Mouse (Mus musculus) heart, adult 8-10 months (tissue): Measurements from ENCODE around the gene 3830406C13Rik. TPM values are rescaled to one million over a fixed set of nuclear protein-coding genes. Genes with fewer than 3 reads are reported as not detected.
"Not testable (repeated sequence)": the region's sequence is repeated elsewhere in the genome, so short reads cannot be mapped to it uniquely, and the experiment has no call there.

ENCODE experiments used
- DNase-seq: peaks from one replicate; pipeline ENCODE4 v3.0.0; 2022; ENCODE audit warnings: low spot score
- total RNA-seq, 4 experiments: library from RNA; stranded (reverse); gene quantifications; 2 replicates each; pipeline ENCODE4 v1.2.4; 2022

3830406C13Rik gene
- total RNA-seq = 10 to 100 TPM; 18.2 to 24.6 (median 21.4) TPM

DNA sequence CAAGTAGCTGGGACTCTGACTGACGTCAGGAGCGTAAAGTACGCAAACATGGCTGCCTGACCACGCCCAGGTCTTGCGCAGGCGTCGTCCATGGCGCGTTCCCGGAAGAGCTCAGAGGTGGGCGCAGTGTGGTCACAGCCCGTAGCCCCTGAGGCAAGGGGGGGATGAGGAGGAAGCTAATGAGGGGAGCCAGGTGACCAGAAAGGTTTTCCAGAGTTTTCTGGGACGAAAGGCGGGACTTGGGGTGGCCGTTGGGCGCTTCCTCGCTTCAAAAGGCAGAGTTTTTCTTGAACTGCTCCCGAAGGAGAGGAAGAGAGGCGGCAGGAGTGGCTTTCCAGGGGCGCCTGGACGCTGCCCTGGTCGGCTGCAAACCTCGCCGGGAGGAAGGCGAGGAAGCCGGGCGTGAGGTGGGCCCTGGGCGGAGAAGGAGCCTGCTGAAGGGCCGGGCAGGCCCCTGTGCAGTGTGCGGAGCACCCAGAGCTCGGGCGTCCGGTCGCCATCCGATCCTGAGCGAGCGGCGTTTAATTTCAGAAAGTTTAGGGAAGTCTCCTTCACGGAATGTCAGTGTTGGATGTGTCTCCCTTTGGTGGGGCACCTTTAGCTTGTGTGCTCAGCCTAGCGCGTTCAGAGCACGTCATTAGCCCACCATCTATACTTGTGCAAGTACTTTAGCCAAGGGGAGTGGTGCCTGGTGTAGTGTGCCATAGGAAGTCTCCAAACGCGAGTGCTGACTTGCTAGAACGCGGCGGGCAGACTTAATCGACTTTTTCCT is at the start of gene 3830406C13Rik:
Gene 3830406C13Rik (plus strand): TSS at position 33 of the 772 bp plus-strand sequence.
- peak; percentile 85 for DNase-seq

DNA sequence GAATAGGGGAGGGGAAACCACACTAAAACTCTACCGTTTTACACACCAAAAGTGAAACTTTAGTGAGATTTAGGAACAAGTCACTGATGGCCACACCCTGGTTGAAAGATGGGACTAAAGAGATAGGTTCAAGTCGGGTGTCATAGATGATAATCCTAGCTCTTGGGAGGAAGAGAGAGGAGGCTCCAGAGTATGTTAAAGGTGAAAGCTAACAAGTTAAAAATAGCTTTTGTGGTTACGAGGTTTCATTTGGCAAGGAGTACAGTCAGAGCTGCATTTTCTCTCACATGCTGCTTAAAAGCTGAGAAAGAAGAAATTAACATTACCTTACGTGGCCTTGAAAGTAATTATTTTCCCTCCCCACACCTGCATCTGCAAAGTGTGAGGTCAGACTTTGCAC is 40.2 kb upstream of the 3830406C13Rik start:
- DNase-seq = no peak

DNA sequence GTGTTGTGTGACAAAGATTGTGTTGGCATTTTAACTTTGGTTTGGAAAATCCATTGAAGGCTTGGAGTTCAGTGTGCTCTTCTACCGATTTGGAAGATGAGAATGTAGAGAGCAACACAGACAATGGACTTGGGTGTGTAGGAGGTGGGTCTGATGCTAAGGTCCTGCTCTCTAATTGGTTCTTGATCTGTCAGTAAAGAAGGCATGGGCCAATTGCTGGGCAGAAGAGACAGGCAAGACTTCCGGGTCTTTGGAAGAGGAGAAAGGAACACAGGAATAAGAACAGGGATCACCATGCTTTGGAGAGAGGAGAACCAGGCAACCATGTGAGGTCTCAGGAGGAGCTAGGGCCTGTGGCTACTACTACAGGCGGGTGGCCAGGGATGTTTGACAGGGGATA is 7.9 kb upstream of the 3830406C13Rik start:
- DNase-seq = no peak

DNA sequence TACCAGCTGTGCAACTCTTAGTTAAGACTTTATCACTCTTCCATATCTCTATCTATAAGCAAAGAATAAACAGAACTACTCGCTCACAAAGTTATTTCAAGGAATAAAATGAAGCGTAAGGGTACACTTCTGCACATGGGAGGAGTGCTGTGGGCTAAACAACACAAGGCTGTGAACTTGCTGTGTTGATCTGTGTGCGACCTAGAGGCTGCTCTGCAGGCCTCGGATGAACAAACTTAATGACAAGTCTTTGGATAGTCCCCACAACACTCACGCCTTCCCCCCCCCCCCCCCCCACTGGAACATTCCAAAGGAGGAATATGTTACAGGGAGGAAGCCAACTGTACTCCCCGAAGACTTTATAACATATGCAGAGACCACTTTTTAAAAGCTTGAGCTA is 332 bp upstream of the 3830406C13Rik start, which contains the start of gene Gm49355:
Gene Gm49355 (plus strand): TSS at position 336 of the 400 bp plus-strand sequence.
- no peak for DNase-seq

DNA sequence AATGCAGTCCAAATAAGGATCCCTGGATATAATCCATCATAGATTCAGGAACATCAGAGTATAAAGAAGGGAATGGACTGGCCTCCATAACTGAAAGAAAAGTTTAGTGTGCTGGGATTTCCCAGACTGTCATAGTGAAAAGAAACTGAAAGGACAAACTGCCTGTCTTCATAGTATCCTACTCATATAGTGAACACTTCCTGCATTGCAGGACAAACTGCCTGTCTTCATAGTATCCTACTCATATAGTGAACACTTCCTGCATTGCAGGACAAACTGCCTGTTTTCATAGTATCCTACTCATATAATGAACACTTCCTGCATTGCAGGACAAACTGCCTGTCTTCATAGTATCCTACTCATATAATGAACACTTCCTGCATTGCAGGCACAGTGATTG is 5.8 kb downstream of the 3830406C13Rik start:
- not testable (repeated sequence) for DNase-seq

DNA sequence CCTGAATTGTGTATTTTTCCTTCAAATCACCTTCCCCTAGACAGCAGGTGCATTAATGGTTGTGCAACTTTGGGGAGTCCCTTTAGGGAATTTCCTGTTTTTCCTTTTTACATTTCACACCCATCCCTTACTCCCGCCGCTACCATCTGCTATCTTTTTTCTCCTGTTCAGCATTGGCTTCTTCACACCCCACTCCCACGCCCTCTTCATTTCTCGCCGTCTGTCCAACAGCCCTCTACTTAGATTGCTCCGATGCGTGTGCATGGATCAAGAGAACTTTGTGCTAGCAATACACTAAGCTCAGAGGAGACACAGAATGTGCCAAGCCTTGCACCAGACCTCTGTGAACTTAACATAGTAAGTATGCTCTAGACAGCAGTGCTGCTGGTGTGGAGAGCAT is 12.4 kb downstream of the 3830406C13Rik start:
- DNase-seq = no peak

DNA sequence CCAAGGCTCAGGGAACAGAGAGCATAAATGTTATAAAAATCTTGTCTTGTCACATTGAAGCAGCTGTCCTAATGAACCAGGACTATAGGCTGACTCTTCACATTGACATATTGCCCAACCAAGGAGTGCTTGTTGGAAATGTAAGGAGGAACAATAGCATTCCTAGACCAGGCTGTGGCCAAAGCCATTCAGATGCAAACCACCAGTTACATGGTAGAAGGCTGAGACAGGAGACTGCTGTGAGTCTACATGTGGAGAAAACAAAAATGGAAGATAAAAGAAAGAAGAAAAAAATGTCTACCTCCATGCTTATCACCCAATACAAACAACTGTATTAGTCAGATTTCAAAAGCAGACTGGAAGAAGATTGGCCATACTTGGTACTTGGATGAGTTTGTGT is 15.2 kb downstream of the 3830406C13Rik start:
- DNase-seq = no peak

DNA sequence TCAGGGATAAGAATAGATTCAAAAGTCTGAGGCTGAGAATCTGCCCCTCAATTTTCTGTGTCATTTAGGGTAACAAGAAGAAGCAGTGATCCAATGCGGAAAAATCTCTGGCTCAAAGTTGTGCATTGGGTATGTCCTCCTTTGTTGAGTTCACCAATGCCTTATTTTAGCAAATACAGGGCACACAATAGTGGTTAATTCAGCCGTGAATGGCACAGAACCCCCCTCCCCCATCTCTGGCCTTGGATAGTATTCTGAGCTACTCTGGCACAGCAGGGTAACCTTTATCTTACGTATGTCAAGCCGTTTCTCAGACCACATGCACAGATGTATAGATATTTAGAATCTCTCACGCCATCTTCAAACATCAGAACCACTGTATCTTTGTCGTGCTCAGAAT is 15.7 kb downstream of the 3830406C13Rik start:
- DNase-seq = no peak

DNA sequence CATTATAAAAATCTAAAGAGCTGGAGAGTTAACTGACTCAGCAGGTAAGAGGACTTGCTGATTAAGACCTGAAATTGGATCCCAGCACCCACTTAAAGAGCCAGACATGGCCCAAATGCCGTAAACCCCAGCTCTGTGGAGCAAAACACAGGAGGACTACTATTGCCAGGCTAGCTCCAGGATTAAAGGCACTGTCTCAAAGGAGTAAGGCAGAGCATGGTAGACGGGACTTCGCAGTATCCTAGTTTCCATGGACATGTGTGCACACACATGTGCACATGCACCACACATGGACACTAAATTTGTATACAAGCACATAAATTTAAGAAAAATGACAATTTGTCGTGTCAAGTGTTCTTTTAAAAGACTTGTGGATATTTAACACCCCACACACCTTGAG is 16.3 kb downstream of the 3830406C13Rik start:
- DNase-seq = no peak

DNA sequence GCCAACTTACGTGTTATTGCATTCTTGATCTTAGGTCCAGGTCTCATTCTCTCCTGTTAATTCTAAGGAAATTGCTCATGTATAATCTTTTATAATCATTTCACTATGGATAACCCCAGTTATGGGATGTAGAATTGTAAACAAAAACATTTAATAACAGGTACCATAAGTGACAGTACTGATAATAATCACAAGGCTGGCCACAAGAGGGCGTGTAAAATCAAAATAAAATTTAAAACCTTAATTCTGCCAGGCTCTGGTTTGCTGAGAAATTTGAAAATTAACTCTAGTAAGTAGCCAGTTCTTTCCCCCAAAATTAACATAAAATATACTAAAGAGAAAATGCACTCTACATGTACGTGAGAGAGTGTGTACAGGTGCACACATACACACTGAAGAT is 16.7 kb downstream of the 3830406C13Rik start:
- no peak for DNase-seq

DNA sequence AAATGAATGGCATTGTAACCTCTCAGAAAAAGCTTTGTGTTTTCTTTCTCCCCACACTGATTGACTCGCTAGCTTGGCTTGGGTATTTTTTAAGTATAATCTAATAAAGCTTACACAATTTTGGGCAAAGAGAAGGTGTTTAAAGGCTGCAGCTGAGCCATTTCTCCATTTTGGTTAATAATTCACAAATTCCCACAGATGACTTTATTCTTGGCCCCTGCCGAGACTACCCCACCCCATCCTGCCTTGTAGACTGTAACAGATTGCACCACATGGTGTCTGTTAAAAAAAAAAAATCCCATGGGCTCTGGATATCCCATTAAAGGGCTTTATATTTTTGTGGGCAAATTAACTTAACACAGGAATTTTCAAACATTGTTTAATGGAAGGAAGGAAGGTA is 19.1 kb downstream of the 3830406C13Rik start:
- no peak for DNase-seq

DNA sequence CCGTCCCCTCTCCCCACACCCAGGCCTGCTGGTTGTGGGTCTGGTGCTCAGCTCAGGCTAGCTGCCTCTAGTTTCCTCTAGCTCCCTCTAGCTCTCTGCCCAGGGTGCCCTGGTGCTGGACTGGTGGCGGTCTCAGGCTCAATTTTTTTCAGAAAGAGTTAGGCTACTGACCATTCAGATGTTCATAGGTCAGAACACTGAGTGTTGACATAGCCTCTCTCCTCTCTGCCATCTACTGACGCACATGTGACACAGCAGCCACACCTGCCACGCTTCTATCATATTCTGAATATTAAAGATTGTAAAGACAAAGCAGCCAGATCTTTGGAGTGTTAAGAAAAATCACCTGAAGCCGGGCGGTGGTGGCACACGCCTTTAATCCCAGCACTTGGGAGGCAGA is 49.6 kb downstream of the 3830406C13Rik start:
- DNase-seq = no peak

DNA sequence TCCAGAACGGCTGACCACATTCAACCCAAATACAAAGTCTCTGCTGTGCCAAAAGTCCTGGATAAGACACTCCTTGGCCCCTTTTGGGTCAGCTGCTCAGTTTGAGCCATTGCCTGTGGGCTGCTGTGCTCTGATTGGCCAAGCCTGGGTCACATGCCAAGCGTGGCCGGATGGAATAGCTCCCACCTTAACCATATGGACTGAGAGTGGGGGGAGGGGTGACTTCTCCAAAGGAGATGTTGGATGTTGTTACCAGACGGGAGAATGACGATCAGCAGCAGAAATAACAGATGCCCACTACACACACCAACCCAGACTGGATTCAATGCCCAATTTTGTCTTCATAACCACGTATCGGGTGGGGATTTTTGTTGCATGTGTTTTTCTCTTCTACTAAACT is 51.0 kb downstream of the 3830406C13Rik start:
- DNase-seq = no peak

DNA sequence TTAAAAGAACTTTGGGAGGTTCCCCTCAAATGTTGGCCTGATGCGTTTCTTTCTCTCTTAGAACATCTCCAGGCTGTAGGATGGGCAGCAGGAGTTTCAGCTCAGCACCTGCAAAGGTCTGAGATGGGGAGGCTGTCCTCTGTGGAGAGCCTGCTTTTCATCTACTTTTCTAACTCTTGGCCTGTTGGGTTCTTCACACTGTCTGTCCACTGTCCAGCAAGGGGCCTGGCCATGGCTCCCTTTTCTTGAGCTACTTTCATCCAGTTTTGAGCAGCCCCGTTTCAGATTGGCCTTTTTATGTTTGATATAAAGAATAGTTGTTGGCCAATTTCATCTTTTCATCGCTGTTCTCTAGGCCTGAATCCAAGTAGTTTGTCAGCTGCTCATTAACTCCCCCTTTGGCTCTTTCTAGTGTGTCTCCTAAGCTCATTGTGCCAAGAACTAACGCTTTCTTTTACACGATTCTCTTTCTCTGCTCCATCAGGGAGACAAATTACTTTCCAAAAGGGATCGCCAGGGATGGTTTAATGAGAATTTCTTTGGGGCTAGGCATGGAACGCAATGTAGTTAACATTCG is 53.5 kb downstream of the 3830406C13Rik start:
- no peak for DNase-seq

DNA sequence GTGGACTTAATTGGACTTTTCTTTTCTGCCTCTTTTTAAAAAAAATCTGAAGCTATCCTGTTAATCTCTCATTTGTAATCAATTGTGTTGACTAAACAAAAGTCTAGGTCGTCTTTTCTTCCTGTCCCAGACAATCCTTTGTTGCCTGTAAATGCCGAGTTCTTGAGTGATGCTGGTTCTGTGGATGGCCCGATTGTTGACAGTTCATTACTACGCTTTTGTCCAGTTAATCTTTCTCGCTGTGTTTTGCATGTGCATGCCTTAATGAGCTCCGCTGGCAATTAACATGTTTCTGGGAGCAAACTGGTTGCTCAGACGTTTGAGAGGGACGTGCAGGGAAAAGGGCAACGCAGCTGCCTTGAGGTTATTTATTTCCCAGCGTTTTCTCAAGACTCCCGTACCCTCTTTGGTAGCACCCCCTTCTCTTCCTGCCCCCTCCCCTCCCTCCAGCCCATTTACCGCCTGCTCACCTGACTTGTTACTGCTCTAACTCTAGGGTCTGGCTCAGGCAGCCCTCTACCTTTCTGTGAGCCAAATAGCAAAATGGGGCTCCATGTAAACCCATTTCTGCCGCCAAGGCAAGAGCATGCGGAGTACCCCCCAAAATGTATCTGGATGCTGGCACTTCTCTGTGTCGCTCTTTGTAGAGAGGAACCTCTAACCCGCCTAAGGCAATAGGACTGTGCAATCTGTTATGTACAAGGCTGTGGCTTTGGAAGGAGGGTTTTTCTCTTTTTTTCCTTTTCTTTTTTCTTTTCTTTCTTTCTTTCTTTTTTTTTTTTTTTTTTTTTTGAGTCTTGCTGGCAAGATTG is 54.2 kb downstream of the 3830406C13Rik start:
- no peak for DNase-seq

DNA sequence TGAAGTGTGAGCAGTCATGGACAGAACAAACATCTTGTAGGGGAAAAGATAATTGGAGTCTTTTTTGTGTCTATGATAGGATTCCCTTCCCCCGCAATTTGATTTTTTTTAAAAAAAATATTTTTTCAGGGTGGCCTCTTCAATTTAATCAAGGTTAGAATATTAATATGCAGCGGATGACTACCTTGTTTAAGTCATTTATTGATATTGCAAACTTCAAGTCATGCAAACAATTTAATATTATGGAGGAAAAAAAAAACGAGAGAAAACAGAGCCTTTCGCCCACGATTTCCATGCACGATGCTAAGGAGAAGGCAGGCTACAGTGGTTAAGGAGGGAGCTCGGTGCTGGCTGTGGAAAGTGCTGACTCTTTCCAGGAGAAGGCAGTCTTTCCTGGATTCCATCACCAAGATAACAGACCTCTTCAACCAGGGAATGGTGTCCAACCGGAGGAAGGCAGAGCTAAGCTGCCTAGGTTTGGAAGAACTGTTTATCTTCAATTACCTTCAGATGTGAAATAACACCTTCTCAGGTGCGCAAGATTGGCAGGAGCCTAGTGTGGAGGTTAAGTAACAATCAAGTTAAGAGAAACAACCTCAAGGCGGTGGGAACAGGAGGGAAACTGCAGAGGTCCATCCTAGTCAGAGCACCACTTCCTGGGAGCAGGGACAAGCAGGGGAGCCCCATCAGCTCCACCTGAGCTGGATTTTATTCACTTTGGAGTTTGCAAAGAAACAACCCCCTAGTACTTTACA is 55.0 kb downstream of the 3830406C13Rik start:
- DNase-seq = no peak

DNA sequence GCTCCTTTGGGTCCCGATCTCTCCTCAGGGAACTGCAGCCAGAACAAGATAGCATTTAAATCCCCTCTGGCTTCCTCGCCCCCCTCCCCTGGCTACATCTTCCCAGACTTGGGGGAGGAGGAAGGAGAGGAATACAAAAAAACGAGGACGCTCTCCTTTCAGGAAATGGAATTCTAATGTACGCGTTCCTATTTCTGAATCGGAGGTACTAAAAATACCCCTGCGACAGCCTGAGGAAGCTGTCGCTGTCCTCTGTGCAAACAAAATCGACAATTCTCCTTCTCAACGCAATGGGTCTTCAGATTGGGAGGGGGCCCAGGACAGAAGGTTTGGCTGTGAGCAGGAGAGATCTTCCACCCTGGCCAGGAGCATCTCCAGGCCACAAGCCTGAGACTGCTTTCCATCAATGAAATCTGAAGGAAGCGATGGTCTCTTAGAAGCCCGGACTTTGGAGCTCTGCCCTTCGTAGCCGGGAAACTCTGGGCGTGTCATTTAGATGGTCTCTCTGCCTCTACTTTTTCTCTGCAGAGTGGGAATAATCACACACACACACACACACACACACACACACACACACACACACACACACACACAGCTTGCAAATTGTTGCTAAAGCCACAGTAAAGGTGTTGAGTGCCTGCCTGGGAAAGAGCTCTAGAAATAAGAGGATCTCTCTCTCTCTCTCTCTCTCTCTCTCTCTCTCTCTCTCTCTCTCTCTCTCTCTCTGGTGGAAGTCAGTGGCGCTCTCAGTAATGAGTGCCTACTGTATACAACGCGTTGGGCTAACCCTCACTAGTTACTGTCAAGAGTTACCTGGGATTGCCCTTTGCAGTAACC is 56.5 kb downstream of the 3830406C13Rik start:
- no peak for DNase-seq

DNA sequence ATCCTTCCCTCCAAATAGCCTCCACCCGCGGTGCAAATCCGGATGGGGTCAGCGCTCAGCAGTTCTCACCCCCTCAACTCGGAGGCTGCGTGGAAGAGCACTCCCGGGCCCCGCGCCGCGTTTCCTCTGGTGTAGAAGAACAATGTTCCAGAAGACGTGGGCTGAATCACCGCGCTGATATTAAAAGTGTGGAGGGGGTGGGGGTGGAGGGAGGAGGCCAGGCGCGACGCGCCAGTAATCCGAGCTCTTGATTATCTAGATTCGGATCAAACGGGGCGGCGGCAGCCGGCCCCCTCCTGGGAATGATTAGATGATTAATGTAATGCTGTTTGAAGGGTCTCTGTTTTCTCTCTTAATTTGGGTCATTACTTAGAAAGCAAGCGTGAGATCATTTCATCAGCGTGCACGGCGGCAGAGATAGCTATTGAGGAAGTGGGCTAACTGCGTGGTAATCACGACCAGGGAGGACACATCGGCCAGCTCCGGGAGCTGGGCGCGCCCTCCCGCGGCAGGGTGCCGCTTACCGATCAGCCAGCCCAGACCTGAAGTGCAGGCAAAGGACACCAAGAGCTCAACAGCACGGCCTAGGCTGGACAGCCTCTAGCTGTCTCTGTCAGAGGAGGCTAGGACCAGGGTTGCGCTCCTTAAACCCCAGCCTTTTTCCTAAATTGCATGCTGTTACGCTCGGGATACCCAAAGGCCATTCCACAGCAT is 57.3 kb downstream of the 3830406C13Rik start:
- DNase-seq = no peak

DNA sequence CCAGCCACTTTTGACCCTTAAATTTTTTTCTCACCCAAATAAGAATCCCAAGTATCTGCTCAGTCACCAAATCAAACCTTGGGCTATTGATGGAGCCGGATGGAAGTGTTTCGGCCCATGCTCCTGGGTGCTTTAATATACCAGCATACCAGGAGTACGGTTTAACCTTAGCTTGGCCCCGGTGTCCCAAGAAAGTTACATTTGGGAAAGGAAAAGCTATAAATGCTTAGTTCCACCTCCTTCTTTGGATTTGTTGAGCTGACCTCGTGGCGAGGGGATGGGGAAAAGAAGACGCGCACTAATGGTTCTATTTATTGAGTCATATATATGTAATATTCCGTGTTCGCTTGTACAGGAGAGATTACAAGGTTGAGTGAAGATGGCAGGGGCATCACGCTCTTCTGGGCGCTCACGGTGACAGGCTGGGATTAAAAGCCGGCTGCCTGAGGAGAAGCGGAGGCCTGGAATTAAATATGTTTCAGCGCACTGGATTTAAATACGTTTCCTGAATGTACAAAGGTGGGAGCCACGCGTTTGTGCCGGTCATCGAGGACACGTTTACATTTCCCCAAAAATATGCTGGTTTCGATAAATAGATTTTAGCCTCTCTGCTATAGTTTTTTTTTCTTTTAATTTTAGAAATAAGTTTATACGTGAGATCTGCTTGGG is 58.0 kb downstream of the 3830406C13Rik start:
- no peak for DNase-seq
